Mouse (Mus musculus) testis, adult 2 months (tissue): ENCODE data around the gene Gm10715.
"Not testable (repeated sequence)": the region's sequence is repeated elsewhere in the genome, so short reads cannot be mapped to it uniquely, and the experiment has no call there.

Experiments
- CTCF ChIP-seq: fragments of 200-500 bp; IDR thresholded peaks from 2 replicates; pipeline ENCODE4 v1.5.1; 2012; ENCODE audit warnings: low read depth, mild to moderate bottlenecking, inconsistent platforms, low read length, moderate library complexity; ENCODE audit not compliant: control insufficient read depth, insufficient read depth, insufficient replicate concordance
- POLR2A ChIP-seq: fragments of 200-500 bp; IDR thresholded peaks from 2 replicates; pipeline ENCODE4 v1.6.1; 2012; ENCODE audit warnings: low read depth, mild to moderate bottlenecking, inconsistent platforms, low read length, moderate library complexity; ENCODE audit not compliant: control insufficient read depth

DNA sequence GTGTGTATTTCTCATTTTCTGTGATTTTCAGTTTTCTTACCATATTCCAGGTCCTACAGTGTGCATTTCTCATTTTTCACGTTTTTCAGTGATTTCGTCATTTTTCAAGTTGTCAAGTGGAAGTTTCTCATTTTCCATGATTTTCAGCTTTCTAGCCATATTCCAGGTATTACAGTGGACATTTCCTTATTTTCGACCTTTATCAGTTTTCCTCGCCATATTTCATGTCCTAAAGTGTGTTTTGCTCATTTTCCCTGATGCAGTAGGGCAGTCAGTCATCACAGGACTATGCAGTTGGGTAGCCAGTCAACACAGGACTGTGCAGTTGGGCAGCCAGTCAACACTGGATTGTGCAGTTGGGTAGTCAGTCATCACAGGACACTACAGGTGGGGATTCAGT lies 1.5 kb downstream of the Gm10715 start:
- TF ChIP-seq CTCF, POLR2A: not testable (repeated sequence)
